Mouse (Mus musculus) layer of hippocampus, adult 2 months (tissue): Measurements from ENCODE around the gene Zbed4. TPM values are rescaled to one million over a fixed set of nuclear protein-coding genes. Genes with fewer than 3 reads are reported as not detected.
"Not testable (repeated sequence)": the region's sequence is repeated elsewhere in the genome, so short reads cannot be mapped to it uniquely, and the experiment has no call there.

Experiments used
- DNase-seq, 2 experiments: peaks; one replicate each; pipeline ENCODE4 v3.0.0; 2022; ENCODE audit warnings: low spot score in 2 of 2
- H3K27ac ChIP-seq: fragments of 200-600 bp; 2 replicates; pipeline ENCODE4 v1.8.1; 2022
- H3K4me3 ChIP-seq: fragments of 200-600 bp; 2 replicates; pipeline ENCODE4 v1.8.1; 2022; ENCODE audit warnings: mild to moderate bottlenecking
- CTCF ChIP-seq: fragments of 200-600 bp; conservative IDR thresholded peaks from 2 replicates; pipeline ENCODE4 v1.8.1; 2022; ENCODE audit warnings: antibody characterized with exemption, mild to moderate bottlenecking, moderate library complexity
- total RNA-seq, 2 experiments: library from RNA; stranded (reverse); gene quantifications; 2 replicates each; pipeline ENCODE4 v1.2.3; 2021

Zbed4 gene
- total RNA-seq, 2 experiments from 2014 or later = 9.1 to 9.4 TPM

DNA sequence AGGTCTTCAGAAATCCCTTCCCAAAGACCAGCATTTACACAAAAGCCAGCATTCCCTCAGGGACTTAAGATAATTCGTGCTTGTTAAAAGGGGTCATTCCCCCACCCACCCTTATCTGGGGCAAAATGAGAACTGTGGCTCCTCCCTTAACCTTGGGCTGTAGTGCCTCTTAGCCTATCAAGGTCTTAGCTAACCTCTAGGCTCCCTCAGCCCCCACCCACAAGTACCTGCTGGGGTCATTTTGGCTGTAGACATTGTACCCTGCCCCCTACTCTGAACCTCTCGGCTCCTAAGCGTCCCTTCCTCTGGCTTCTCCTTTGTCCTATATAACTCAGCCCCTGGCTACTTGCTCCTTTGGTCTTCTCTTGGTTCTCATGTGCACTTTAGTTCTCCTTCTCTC, 5.5 kb upstream of the Zbed4 start:
- no peak for TF ChIP-seq CTCF
- no peak for DNase-seq
- Histone ChIP-seq H3K4me3 (no peak overlapping the region), H3K27ac (no peak overlapping the region)

DNA sequence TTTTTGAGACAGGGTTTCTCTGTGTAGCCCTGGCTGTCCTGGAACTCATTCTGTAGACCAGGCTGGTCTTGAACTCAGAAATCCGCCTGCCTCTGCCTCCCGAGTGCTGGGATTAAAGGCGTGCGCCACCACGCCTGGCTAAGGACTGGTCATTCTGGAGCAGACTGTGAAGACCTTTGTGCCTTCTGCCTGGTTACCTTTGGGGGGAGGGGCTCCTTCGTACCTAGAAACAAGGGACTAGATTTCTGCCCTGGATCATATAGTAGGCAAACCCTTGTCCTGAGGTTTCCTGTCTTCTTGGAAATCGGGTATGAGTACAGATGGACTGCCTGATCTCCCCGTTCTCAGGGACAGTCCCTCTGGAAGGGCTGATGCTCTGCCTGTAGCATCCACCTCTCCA, 1.8 kb upstream of the Zbed4 start:
- H3K4me3 ChIP-seq, DNase-seq, H3K27ac ChIP-seq: not testable (repeated sequence)

DNA sequence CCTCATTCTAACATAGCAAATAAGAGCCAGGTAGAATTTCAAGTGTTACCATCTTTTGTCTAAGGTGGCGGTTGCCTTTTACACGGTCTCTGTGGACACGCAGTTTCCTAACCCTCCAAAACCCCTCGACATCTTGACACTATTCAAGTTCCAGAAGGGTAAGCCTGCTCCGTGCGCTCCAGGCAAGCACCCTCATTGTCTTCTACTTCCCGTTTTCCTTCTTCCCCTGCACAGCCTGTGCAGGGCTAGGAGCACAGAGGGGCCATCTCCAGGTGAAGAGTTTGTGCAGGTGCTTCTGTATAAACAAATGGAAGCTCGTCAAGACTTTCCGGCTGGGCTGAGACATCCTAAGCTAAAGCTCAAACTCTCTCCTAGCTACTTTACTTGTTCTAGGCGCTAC, 1.4 kb upstream of the Zbed4 start:
- no peak for TF ChIP-seq CTCF
- no peak for DNase-seq
- Histone ChIP-seq H3K27ac (no peak overlapping the region), H3K4me3 (no peak overlapping the region)

DNA sequence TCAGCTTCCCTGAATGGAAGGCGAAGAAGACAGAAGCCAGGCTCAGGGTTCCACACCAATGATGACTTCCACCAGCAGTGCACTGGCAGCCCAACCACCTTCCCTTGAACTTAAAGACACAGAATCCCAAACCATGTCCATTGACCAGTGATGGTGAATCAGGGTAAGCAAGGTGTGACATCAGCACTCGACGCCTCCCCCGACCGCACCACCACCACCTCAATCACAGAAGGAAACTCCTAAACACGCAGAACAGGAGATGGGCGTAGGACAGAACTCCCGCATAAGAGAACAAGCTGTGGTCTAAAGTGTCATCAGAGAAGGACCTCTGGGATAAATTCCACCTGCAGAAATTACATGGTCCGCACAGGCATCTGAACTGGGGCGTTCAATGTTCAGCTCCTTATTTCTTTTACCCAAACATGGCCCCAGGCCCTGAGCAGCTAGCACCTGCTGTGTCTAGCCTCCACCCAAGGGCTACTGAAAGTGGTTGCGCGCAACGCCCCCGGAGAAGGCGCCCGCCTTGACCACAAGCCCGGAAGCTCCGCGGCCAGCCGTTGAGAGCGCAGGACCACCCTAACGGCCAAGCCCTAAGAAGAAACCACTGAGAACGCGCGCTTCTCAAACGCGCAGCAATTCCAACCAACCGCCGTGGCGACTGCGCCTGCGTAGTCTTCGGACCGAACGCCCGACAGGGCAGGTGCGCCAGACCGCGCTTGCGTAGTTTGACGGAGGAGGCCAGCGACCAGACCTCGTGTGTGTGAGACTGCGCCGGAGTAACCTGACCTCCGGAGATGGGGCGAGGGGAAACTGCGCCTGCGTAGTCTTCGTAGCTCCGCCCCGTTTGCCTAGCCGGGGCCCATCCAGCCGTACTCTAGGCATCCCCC, 540 bp upstream of the Zbed4 start:
- Histone ChIP-seq H3K4me3 (peak overlapping the region; percentile 58), H3K27ac (peak overlapping the region; percentile 94)
- DNase-seq = peak; percentile 98 to 99
- no peak for TF ChIP-seq CTCF

DNA sequence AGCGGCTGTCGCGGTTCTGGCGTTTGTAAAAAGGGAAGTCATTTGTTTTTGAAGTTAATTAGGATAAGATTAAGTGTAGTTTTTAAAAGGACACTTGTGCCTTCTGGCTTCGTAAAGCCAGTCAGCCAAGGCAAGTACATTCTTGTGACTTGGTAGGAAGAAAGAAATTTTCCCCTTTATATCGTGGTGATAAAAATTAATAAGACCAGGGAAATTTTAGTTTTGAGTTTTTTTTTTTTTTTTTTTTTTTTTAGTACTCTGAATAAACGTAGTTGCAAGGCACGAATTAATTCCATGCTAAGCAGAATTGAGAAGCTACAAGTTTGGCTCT, 908 bp downstream of the Zbed4 start:
- H3K4me3 ChIP-seq = peak overlapping the region; percentile 84
- TF ChIP-seq CTCF = no peak
- DNase-seq = no peak
- peak overlapping the region; percentile 75; the same call in 1 of the 2 replicates for H3K27ac ChIP-seq

DNA sequence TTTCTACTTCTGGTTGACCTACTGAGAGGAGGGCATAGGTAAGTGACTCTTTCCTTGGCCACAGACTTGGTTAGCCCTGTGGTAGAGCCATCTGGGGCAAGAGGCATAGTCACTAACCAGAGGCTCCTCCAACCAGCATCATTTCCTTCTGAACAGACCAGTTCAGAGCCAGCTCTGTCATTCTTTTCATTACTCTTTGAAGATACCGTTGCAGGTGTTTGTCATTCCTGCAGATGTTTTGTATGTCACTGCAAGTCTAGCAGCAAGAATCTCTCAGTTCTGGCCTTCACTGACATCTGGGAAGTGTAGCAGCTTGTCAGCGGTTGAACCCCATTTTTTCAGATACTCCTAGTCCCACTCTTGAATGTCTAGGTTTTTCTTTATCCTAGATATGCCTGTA, 3.4 kb downstream of the Zbed4 start:
- H3K27ac ChIP-seq = no peak overlapping the region
- no peak for TF ChIP-seq CTCF
- no peak for DNase-seq
- no peak overlapping the region for H3K4me3 ChIP-seq

DNA sequence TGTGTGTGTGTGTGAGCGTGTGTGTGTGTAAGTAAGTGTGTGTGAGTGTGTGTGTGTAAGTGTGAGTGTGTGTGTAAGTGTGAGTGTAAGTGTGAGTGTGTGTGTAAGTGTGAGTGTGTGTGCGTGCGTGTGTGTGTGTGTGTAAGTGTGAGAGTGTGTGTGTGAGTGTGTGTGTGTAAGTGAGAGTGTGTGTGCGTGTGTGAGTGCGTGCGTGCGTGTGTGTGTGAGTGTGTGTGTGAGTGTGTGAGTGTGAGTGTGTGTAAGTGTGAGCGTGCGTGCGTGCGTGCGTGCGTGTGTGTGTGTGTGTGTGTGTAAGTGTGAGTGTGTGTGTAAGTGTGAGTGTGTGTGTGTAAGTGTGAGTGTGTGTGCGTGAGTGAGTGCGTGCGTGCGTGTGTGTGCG, 4.3 kb downstream of the Zbed4 start:
- Histone ChIP-seq H3K4me3 (no peak overlapping the region), H3K27ac (no peak overlapping the region)
- no peak for TF ChIP-seq CTCF
- no peak for DNase-seq

DNA sequence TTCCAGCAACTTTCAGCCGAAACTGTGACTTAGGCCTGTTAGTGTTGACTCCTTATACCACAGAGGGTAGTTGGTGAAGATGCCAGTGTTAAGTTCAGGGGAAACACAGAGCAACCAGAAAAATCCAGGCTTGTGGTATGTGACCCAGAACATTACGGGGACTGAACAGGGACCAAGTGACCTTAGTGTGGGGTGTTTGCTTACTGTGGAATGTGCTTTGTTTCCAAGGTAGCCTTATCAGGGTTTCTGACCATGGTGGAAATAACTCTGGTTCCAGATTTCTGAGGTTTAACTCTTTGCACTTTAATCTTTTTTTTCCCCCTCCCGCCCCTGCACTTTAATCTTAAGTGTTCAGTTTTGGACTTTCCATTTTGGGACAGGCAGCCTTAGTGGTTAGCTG, 6.6 kb downstream of the Zbed4 start:
- no peak overlapping the region for H3K4me3 ChIP-seq
- no peak for DNase-seq
- no peak overlapping the region for H3K27ac ChIP-seq
- no peak for TF ChIP-seq CTCF

DNA sequence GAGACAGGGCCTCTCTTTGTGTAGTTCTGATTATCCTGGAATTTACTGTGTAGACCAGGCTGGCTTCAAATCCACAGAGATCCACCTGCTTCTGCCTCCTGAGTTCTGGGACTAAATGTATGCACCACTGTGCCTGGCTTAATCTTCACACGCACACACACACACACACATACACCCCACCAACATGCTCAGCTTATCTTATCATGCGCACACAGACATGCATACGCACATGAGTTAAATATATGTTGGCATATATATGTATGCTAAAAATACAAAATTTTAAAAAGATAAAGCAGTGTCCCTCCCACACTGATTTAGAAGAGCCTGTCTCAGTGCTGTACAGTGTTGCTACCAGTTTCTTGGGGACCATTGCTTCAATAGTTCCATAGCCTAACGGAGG, 10.1 kb downstream of the Zbed4 start:
- TF ChIP-seq CTCF = no peak
- no peak overlapping the region for H3K4me3 ChIP-seq
- no peak for DNase-seq
- H3K27ac ChIP-seq = no peak overlapping the region

DNA sequence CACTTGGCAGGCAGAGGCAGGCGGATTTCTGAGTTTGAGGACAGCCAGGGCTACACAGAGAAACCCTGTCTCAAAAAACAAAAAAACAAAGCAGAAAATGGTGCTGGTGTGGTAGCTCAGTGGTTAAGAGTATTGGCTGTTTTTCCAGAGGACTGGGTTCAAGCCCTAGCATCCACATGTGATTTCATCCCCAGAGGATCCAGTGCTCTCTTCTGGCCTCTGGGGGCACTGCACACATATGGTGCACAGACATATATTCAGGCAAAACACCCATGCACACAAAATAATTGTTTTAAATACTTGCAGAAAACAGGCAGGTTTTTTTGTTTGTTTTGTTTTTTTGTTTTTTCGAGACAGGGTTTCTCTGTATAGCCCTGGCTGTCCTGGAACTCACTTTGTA, 14.7 kb downstream of the Zbed4 start:
- not testable (repeated sequence) for H3K4me3 ChIP-seq, H3K27ac ChIP-seq, DNase-seq
- peak; percentile 44 for TF ChIP-seq CTCF

DNA sequence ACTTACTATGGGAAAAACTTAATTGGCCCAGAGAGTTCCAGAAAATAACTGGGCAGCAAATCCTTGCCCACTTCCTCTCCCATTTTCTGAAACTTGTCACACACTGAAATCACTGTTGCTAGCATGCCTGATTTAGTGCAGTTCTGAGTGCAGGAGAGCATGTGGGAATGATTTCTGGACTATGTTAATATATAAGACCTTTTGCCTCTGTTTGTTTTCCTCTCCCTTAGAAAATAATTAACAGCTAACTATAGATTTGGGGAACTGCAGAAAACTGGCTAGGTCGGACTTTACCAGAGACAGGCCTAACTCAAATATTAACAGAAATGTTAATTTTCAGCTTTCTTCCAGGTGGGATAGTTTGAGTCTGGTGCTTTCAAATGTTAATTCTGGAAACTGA, 17.1 kb downstream of the Zbed4 start:
- TF ChIP-seq CTCF = no peak
- DNase-seq = no peak

DNA sequence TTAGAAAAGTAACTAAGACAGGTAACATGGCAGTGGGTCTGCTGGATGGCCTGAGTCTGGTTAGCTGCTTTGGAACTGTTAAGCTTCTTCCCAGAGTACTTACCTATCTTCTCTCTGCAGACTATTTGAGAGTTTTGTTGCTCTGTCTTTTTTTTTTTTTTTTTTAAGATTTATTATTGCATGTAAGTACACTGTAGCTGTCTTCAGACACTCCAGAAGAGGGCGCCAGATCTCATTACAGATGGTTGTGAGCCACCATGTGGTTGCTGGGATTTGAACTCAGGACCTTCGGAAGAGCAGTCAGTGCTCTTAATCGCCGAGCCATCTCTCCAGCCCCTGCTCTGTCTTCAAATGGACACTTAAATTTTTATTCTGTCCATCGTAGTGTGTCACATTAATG, 23.2 kb downstream of the Zbed4 start:
- not testable (repeated sequence) for H3K4me3 ChIP-seq, DNase-seq, H3K27ac ChIP-seq
- TF ChIP-seq CTCF = peak; percentile 55

More for the DNA sequence above, 17.1 kb downstream of the Zbed4 start:
- no peak overlapping the region for H3K4me3 ChIP-seq
- no peak overlapping the region for H3K27ac ChIP-seq

DNA sequence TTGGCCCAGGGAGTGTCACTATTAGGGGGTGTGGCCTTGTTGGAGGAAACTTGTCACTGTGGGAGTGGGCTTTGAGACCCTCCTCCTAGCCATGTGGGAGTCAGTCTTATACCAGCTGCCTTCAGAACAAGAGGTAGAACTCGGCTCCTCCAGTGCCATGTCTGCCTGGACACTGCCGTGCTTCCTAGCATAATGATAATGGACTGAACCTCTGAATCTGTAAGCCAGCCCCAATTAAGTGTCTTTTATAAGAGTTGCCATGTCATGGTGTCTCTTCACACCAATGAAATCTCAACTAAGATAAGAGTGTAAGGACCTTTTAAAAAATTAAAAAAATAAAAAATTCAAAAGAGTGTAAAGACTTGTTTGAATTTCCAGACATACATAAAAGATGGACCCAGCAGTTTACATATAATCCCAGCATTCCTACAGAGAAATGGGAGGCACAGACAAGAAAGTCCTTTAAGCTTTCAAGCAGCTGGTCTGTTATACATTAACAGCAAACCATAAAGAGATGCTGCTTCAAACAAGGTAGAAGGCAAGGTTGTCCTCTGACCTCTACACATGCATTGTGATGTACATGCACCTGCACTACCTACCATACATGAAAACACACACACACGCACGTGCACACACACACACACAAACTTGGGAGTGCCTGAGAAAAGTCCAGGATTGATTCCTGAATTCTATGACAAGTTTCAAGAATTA, 40.8 kb downstream of the Zbed4 start:
- H3K4me3 ChIP-seq = no peak overlapping the region
- DNase-seq = no peak
- no peak for TF ChIP-seq CTCF
- no peak overlapping the region for H3K27ac ChIP-seq

DNA sequence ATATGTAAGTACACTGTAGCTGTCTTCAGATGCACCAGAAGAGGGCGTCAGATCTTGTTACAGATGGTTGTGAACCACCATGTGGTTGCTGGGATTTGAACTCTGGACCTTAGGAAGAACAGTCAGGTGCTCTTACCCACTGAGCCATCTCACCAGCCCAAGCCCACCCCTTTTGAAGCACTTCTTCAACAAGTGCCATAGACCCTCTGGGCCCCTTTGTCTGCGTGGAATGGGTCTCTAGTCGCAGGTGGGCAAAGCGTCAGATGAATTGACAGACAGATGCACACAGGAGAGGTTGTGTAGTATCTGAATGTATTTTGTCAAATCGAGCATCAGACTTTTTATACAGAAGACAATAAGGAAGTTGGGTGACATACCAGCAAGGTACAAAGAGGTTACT, 43.3 kb downstream of the Zbed4 start:
- not testable (repeated sequence) for H3K4me3 ChIP-seq, H3K27ac ChIP-seq, DNase-seq
